Mouse (Mus musculus): Measurements from ENCODE around the gene Dysf.

Gene Dysf

GRCm38 (mm10) chr6:84048856-84049255, 40.5 kb downstream of the Dysf start:
- in situ Hi-C loops (cut with MboI; ENCODE audit: low sequenced_read_pairs) = no loop called here

DNA sequence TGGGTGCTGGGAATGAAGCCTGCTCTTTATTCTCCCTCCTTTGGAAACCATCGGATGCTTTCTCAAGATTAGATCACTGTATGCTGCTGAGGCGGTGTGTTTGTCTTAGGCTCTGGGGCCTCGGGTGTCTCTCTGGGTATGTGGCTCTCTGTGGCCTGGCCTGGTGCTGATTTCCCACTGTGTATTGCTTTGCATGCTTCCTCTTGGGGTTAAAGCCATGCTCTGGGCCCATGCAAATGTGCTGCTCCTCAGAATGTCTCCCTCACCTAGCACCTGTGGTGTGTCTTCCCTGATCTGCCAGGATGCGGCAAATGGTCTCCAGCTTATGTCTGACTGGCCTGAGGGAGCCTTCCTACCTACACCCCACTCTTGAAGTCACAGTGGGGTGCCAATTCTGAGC, 41.8 kb downstream of the Dysf start:
- in situ Hi-C loops (cut with MboI; ENCODE audit: low sequenced_read_pairs) = no loop called here

- in situ Hi-C loops (cut with MboI; ENCODE audit: low sequenced_read_pairs) = no loop called here
Observed at GRCm38 (mm10) chr6:84051032-84051431, 42.6 kb downstream of the Dysf start.

- in situ Hi-C loops (cut with MboI; ENCODE audit: low sequenced_read_pairs) = no loop called here
Observed at GRCm38 (mm10) chr6:84053874-84054530, 45.6 kb downstream of the Dysf start.

- in situ Hi-C loops (cut with MboI; ENCODE audit: low sequenced_read_pairs) = no loop called here
Observed at GRCm38 (mm10) chr6:84055619-84056018, 47.2 kb downstream of the Dysf start.

DNA sequence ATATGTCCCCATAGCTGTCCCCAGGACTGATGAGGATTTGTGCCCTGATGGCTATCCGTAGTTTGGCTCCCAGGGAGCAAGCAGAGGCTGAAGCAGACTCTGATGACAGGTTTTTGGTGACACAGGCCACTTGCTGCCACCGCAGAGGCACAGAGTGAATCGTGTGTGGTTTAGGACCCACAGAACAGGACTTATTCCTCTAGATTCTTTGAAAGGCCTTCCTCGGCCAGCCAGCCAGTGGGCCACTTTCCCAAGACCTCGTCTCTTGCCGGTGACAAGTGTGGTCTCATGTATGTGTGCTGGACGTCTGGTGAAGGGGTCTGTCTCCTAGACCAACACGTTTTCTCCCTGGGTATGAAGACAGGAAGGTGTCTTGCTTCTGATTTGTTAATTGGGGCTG, 48.8 kb downstream of the Dysf start:
- in situ Hi-C loops (cut with MboI; ENCODE audit: low sequenced_read_pairs) = no loop called here

- in situ Hi-C loops (cut with MboI; ENCODE audit: low sequenced_read_pairs) = no loop called here
Observed at GRCm38 (mm10) chr6:84058671-84059141, 50.3 kb downstream of the Dysf start.

GRCm38 (mm10) chr6:84059771-84060414, 51.5 kb downstream of the Dysf start:
- in situ Hi-C loops (cut with MboI; ENCODE audit: low sequenced_read_pairs) = loop anchor here (10.0 kb wide), 1 partner anchor 175 kb away; no protein-coding TSS in a partner anchor

GRCm38 (mm10) chr6:84061328-84061727, 52.9 kb downstream of the Dysf start:
- in situ Hi-C loops (cut with MboI; ENCODE audit: low sequenced_read_pairs) = loop anchor here (10.0 kb wide), 1 partner anchor 177 kb away; no protein-coding TSS in a partner anchor

DNA sequence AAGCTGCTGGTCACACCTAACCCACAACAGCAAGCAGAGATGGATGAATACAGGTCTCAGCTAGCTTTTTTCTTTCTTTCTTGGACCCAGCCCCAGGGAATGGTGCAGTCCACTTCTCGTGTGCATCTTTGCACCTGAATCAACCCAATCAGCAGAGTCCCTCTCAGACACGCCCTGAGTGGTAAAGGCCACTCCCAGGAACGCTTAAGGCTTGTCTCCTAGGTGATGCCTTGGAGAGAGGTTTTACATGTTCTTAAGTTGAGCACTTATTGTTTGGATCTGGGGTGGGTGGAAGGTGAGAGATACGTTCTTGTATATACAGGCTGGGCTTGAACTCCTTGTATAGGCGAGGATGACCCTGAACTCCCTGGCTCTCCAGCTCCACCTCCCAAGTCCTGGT, 54.2 kb downstream of the Dysf start:
- in situ Hi-C loops (cut with MboI; ENCODE audit: low sequenced_read_pairs) = loop anchor here (10.0 kb wide), 1 partner anchor 178 kb away; no protein-coding TSS in a partner anchor

GRCm38 (mm10) chr6:84068236-84068635, 59.8 kb downstream of the Dysf start:
- in situ Hi-C loops (cut with MboI; ENCODE audit: low sequenced_read_pairs) = loop anchor here (10.0 kb wide), 1 partner anchor 183 kb away; no protein-coding TSS in a partner anchor

DNA sequence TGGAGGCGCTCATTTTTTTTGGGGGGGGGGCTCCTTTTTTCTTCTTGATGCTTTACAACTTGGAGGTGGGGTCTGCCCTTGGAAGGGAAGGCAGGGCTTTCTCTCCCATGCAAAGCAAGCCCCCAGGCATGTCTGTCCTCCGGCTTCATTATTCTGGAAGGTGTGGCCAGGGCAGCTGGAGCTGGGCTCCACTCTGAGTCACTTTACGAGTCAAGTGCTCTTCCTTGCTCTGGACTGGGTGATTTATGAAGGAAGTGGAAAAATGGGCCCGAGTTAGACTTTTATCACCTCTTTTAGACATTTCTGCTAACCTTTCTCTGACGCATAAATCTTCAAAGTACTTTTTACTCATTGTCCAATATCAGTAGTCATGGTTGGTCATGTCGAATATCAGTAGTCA, 61.9 kb downstream of the Dysf start:
- in situ Hi-C loops (cut with MboI; ENCODE audit: low sequenced_read_pairs) = no loop called here

DNA sequence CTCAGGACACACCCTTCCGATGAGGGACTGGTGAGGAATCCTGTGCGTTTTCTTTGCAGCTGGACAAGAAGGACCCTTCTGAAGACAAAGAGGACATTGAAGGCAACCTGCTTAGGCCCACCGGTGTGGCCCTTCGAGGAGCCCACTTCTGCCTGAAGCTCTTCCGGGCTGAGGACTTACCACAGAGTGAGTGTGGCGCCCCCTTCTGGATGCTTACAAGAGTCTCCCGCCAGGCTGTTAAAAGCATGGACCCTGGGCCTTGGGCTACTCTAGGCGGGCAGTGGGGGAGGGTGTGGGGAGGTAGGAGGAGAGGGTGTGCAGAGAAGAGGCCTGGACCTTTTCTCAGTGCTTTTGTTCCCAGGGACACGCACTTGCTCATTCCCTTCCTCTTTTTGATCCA, 64.2 kb downstream of the Dysf start:
- in situ Hi-C loops (cut with MboI; ENCODE audit: low sequenced_read_pairs) = no loop called here

DNA sequence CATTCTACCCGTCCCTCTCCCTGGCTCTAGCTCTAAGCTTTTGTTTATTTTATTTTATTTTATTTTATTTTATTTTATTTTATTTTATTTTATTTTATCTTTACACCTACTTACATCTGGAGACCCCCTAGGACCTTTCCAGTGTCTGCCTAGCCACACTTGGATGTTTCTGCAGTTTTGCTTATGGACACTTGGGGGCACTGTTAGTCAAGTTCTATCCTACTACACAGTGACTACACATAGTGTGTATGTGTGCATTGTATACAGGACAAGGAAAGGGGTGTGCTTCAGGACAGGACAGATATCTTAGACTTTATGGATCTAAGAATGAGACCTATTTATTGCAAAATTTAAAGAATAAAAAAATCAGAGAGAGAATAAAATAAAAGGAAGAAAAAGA, 69.8 kb downstream of the Dysf start:
- in situ Hi-C loops (cut with MboI; ENCODE audit: low sequenced_read_pairs) = no loop called here

GRCm38 (mm10) chr6:84080631-84081030, 72.2 kb downstream of the Dysf start:
- in situ Hi-C loops (cut with MboI; ENCODE audit: low sequenced_read_pairs) = no loop called here

DNA sequence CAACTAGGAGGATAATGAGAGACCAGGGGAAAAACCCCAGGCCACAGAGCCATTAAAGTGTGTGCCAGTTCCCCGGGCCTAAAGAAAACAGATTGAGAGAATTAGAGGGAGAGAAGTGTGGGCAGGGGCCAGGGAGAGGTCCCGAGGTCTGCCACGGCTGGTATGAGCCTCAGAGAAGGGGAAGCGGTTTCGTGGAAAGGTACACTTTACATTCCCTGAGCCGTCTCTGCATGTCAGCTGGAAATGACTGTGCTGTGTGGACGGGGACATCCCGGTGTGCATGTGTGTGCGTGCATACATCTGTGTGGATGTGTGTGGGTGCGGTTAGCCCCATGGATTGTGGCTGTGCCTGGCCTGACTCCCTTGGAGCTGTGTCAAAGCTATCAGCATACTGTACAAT, 76.4 kb downstream of the Dysf start:
- in situ Hi-C loops (cut with MboI; ENCODE audit: low sequenced_read_pairs) = no loop called here

DNA sequence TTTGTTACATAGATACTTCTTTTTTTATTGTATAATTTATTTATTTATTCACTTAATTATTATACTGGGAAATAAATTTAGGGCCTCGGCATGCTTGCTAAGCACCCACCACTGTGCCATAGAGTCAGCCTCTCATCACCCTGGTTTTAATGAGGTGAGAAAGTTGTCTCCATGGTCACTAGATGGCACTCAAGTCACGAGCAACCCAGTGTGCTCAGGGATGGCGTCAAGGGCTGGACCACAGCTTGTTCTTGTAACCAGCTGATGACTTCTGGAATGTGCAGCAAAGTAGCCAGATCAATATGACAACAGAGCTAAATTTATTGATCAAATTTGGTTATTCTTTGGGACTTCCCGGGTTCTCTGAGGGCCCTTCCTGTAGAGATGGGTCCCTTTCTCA, 85.1 kb downstream of the Dysf start:
- in situ Hi-C loops (cut with MboI; ENCODE audit: low sequenced_read_pairs) = no loop called here

GRCm38 (mm10) chr6:84094536-84094935, 86.1 kb downstream of the Dysf start:
- in situ Hi-C loops (cut with MboI; ENCODE audit: low sequenced_read_pairs) = no loop called here

GRCm38 (mm10) chr6:84094998-84095397, 86.6 kb downstream of the Dysf start:
- in situ Hi-C loops (cut with MboI; ENCODE audit: low sequenced_read_pairs) = no loop called here

- in situ Hi-C loops (cut with MboI; ENCODE audit: low sequenced_read_pairs) = no loop called here
Observed at GRCm38 (mm10) chr6:84095882-84096281, 87.5 kb downstream of the Dysf start.

DNA sequence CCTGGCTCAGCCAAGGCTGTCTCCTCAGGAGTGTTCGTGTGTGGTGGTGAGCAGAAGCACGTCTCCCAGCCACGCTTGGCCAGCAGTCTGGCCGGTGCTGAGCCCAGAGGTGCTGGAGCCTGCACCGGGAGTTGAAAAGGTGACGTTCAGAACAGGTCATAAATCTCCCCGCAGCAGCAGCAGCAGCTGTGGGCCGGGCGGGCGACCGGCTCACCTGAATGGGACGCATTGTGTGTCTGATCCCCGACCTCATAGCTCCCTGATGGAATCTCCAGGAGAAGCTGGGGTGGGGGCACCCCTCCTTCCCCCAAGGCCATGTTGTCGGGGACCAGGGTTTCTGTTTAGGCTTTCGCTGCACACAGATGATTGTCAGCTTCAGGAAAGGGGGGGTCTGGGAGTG, 93.6 kb downstream of the Dysf start:
- in situ Hi-C loops (cut with MboI; ENCODE audit: low sequenced_read_pairs) = no loop called here
